Mouse (Mus musculus) heart, postnatal 0 days (tissue): ENCODE data around the gene Vmn1r11. TPM values are rescaled to one million over a fixed set of nuclear protein-coding genes. Genes with fewer than 3 reads are reported as not detected.

ENCODE experiments used
- ATAC-seq: fragments of 200-750 bp; cut with Nextera tagmentation; 2 replicates; pipeline ENCODE4 v1.8.0; 2017; ENCODE audit warnings: low read depth, moderate number of reproducible peaks, moderate library complexity; ENCODE audit not compliant: insufficient read depth
- DNase-seq: peaks from one replicate; pipeline ENCODE4 v3.0.0-alpha.2; 2016; ENCODE audit warnings: low spot score
- H3K27ac ChIP-seq: fragments of 300-500 bp; sonication (generic); 2 replicates; pipeline ENCODE4 v1.5.1; 2014; ENCODE audit warnings: low read depth, mild to moderate bottlenecking
- H3K27me3 ChIP-seq: fragments of 300-500 bp; sonication (generic); 2 replicates; pipeline ENCODE4 v1.6.1; 2014; ENCODE audit warnings: low read length, mixed read lengths; ENCODE audit not compliant: control insufficient read depth, insufficient read depth
- H3K36me3 ChIP-seq: fragments of 300-500 bp; sonication (generic); replicated peaks from 2 replicates; pipeline ENCODE4 v1.6.1; 2014; ENCODE audit warnings: low read length, mixed read lengths; ENCODE audit not compliant: control insufficient read depth, insufficient read depth
- H3K4me1 ChIP-seq: fragments of 300-500 bp; sonication (generic); 2 replicates; pipeline ENCODE4 v1.6.1; 2014; ENCODE audit warnings: antibody characterized with exemption; ENCODE audit not compliant: control insufficient read depth, insufficient read depth
- H3K4me2 ChIP-seq: fragments of 300-500 bp; sonication (generic); 2 replicates; pipeline ENCODE4 v1.6.1; 2014; ENCODE audit warnings: low read depth, mild to moderate bottlenecking, low read length, moderate library complexity
- H3K4me3 ChIP-seq: fragments of 300-500 bp; sonication (generic); 2 replicates; pipeline ENCODE4 v1.5.1; 2014; ENCODE audit warnings: low read depth, low read length
- H3K9ac ChIP-seq: fragments of 300-500 bp; sonication (generic); replicated peaks from 2 replicates; pipeline ENCODE4 v1.6.1; 2014; ENCODE audit warnings: low read depth, low read length, mixed read lengths
- H3K9me3 ChIP-seq: fragments of 300-500 bp; sonication (generic); replicated peaks from 2 replicates; pipeline ENCODE4 v1.6.1; 2016; ENCODE audit warnings: low read length; ENCODE audit not compliant: control insufficient read depth
- CTCF ChIP-seq: IDR thresholded peaks from 2 replicates; pipeline ENCODE4 v1.5.1; 2016; ENCODE audit warnings: antibody characterized with exemption, control low read depth, low read depth
- EP300 ChIP-seq: IDR thresholded peaks from 2 replicates; pipeline ENCODE4 v1.6.1; 2016; ENCODE audit warnings: antibody characterized with exemption, low read depth
- WGBS: fragments of 180-500 bp; shearing (Covaris S2); extraction: QIAGEN DNeasy Blood & Tissue Kit; methylation state at CpG from one replicate; pipeline ENCODE4 v1.1.7; 2014; 5-methylcytosine and 5-hydroxymethylcytosine counted together
- polyA plus RNA-seq: library from polyadenylated mRNA; unstranded; fragments of >200 nt; fragmentation: Nextera tagmentation; extraction: Ambion mirVana; gene quantifications from 2 replicates; pipeline ENCODE4 v1.2.1, GENCODE M21; 2015
- total RNA-seq: library from RNA; depleted of rRNA; stranded (reverse); fragments of >200 nt; gene quantifications from 2 replicates; pipeline ENCODE4 v1.2.3, GENCODE M21; 2014; ENCODE audit warnings: low replicate concordance; rRNA removed

The Vmn1r11 gene
- not detected in 2 replicates for total RNA-seq
- not detected in 2 replicates for polyA plus RNA-seq

DNA sequence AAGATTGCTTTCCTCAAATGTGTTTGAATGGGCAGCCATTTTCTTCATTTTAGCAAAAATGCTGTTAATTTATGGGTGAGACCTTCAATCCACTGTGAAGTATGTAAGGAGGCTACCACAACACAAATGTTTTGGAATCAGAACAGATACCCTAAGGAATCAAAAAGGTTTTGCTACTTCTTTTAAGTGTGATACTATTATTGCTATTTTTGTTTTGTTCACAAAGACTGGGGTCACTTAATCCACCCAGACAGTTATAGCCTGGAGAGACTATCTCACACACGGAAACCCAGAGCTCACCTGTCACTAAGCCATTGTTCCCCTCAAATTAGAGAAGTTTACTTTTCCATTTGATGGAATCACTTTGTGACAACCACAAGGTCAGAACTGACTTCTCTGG lies at the start of gene Vmn1r11:
Gene Vmn1r11 (plus strand): TSS at position 301 of the 400 bp plus-strand sequence.
- DNase-seq = no peak
- H3K4me1 ChIP-seq = no peaks in the 10 kb centered on the region
- H3K4me3 ChIP-seq = no peak within 1 kb of the TSS
- H3K4me2 ChIP-seq = no peak within 1 kb of the TSS
- H3K27ac ChIP-seq = no peak within 1 kb of the TSS
- no peaks in the 10 kb centered on the region for H3K9me3 ChIP-seq
- no peaks in the 10 kb centered on the region for H3K36me3 ChIP-seq
- no peaks in the 10 kb centered on the region for H3K27me3 ChIP-seq
- no peak for ATAC-seq
- H3K9ac ChIP-seq = no peak within 1 kb of the TSS
- TF ChIP-seq CTCF (no peak), EP300 (no peak)
- WGBS = 70% methylated on average over 1 of the region's 1 CpGs

DNA sequence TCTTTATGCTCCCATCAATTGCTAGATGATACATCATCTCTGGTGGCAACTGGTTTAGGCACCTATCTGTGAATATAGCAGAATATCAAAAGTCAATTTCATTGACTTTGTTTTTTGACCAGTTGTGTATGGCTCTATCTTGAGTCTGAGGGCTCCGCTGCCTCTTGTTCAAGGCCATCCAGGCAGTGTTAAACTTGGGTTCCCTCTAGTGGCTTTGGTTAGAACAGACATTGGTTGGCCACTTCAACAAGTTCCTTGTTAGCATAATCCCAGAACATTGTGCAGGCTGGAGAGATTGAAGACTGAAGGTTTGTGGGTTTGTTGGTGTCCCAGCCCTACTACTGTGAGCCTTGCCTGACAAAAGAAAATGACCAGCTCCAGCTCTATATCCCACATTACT lies 26.9 kb upstream of the Vmn1r11 start:
- ATAC-seq (no peak), DNase-seq (no peak)
- Histone ChIP-seq H3K4me1 (no peaks in the 10 kb centered on the region), H3K4me2 (no peak overlapping the region), H3K27me3 (no peaks in the 10 kb centered on the region), H3K4me3 (no peak overlapping the region), H3K36me3 (no peaks in the 10 kb centered on the region), H3K27ac (no peak overlapping the region), H3K9ac (no peak overlapping the region), H3K9me3 (no peaks in the 10 kb centered on the region)
- 53% methylated on average over 1 of the region's 1 CpGs for WGBS
- TF ChIP-seq CTCF (peak; percentile 19; the same call in 1 of the 2 replicates), EP300 (no peak)

DNA sequence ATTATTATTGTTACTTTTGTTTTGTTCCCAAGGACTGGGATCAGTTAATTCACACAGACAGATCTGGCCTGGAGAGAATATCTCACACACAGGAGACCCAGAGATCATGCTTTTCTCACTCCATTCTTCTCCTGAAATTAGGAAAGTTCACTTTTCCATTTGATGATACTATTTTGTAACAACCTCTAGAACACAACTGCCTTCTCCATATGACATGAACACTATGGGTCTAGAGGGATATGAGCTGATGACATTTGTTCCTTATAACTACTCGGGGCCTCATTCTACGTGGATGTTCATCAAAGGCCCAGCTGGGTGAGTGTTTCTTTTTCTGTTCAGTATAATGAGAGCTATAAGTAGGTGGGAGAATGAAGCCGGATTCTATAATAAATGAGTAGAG lies 24.1 kb upstream of the Vmn1r11 start, which contains the start of gene Vmn1r10:
Gene Vmn1r10 (plus strand): TSS at position 301 of the 400 bp plus-strand sequence.
- H3K27me3 ChIP-seq = no peaks in the 10 kb centered on the region
- no peaks in the 10 kb centered on the region for H3K9me3 ChIP-seq
- H3K4me2 ChIP-seq = no peak within 1 kb of the TSS
- 70% methylated on average over 3 of the region's 3 CpGs for WGBS
- DNase-seq (no peak), ATAC-seq (no peak)
- no peak for TF ChIP-seq EP300
- no peak for TF ChIP-seq CTCF
- no peaks in the 10 kb centered on the region for H3K36me3 ChIP-seq
- no peak within 1 kb of the TSS for H3K27ac ChIP-seq
- H3K4me3 ChIP-seq = no peak within 1 kb of the TSS
- H3K9ac ChIP-seq = no peak within 1 kb of the TSS
- no peaks in the 10 kb centered on the region for H3K4me1 ChIP-seq

DNA sequence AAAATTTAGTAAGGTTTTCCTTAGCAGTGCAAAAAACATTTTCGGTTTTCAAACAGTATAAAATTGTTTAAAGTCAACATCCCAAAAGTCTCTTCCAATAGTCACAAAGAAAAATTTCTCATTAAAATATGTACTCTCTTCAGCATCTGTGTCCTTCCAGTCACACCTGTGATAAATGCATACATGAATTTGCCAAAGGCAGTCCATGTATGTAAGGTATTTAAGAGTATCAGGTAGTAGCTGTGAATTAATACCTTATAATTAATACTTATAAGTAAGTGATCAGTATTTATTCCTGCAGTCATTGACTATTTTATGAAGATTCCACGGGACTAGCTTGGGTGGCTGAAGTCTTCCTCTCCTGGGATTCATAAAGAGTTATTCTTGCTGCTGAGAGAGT lies 23.4 kb downstream of the Vmn1r11 start, which contains the start of gene Vmn1r12:
Gene Vmn1r12 (plus strand): TSS at position 301 of the 400 bp plus-strand sequence.
- ATAC-seq = no peak
- H3K36me3 ChIP-seq = no peaks in the 10 kb centered on the region
- H3K9ac ChIP-seq = no peak within 1 kb of the TSS
- H3K27me3 ChIP-seq = no peaks in the 10 kb centered on the region
- no peaks in the 10 kb centered on the region for H3K4me1 ChIP-seq
- no peak within 1 kb of the TSS for H3K4me3 ChIP-seq
- no peaks in the 10 kb centered on the region for H3K9me3 ChIP-seq
- 74% methylated on average over 2 of the region's 2 CpGs for WGBS
- no peak for DNase-seq
- no peak within 1 kb of the TSS for H3K27ac ChIP-seq
- no peak for TF ChIP-seq CTCF
- TF ChIP-seq EP300 = no peak
- no peak within 1 kb of the TSS for H3K4me2 ChIP-seq

Other genes with a start within 250 kb of the Vmn1r11 start
- gene Nt5c3, start 209.5 kb upstream of the Vmn1r11 start, total RNA-seq = 65.3 and 74.0 TPM in 2 replicates
- 95.9 and 108 TPM in 2 replicates for gene Nt5c3, start 209.5 kb upstream of the Vmn1r11 start, polyA plus RNA-seq
- not detected in 2 replicates for gene Vmn1r4, start 209.4 kb upstream of the Vmn1r11 start, total RNA-seq
- gene Vmn1r4, start 209.4 kb upstream of the Vmn1r11 start, polyA plus RNA-seq = 0.07 and 0.19 TPM in 2 replicates
- gene Vmn1r5, start 163.2 kb upstream of the Vmn1r11 start, total RNA-seq = not detected in 2 replicates
- not detected in 2 replicates for gene Vmn1r5, start 163.2 kb upstream of the Vmn1r11 start, polyA plus RNA-seq
- not detected in 2 replicates for gene Vmn1r6, start 136.2 kb upstream of the Vmn1r11 start, total RNA-seq
- not detected in 2 replicates for gene Vmn1r6, start 136.2 kb upstream of the Vmn1r11 start, polyA plus RNA-seq
- gene Vmn1r7, start 108.1 kb upstream of the Vmn1r11 start, total RNA-seq = not detected in 2 replicates
- gene Vmn1r7, start 108.1 kb upstream of the Vmn1r11 start, polyA plus RNA-seq = not detected in 2 replicates
- not detected in 2 replicates for gene Vmn1r8, start 101.2 kb upstream of the Vmn1r11 start, total RNA-seq
- gene Vmn1r8, start 101.2 kb upstream of the Vmn1r11 start, polyA plus RNA-seq = not detected in 2 replicates
- not detected in 2 replicates for gene Vmn1r9, start 66.7 kb upstream of the Vmn1r11 start, total RNA-seq
- gene Vmn1r9, start 66.7 kb upstream of the Vmn1r11 start, polyA plus RNA-seq = not detected in 2 replicates
- not detected in 2 replicates for gene Vmn1r10, start 24.0 kb upstream of the Vmn1r11 start, total RNA-seq
- gene Vmn1r10, start 24.0 kb upstream of the Vmn1r11 start, polyA plus RNA-seq = not detected in 2 replicates
- not detected in 2 replicates for gene Vmn1r12, start 23.5 kb downstream of the Vmn1r11 start, total RNA-seq
- gene Vmn1r12, start 23.5 kb downstream of the Vmn1r11 start, polyA plus RNA-seq = not detected in 2 replicates
- gene Vmn1r13, start 69.8 kb downstream of the Vmn1r11 start, total RNA-seq = not detected in 2 replicates
- gene Vmn1r13, start 69.8 kb downstream of the Vmn1r11 start, polyA plus RNA-seq = not detected in 2 replicates
- gene Vmn1r14, start 98.2 kb downstream of the Vmn1r11 start, total RNA-seq = not detected in 2 replicates
- not detected in 2 replicates for gene Vmn1r14, start 98.2 kb downstream of the Vmn1r11 start, polyA plus RNA-seq
- gene Vmn1r15, start 124.5 kb downstream of the Vmn1r11 start, total RNA-seq = not detected in 2 replicates
- gene Vmn1r15, start 124.5 kb downstream of the Vmn1r11 start, polyA plus RNA-seq = not detected in 2 replicates
- not detected in 2 replicates for gene Vmn1r16, start 196.0 kb downstream of the Vmn1r11 start, total RNA-seq
- not detected in 2 replicates for gene Vmn1r16, start 196.0 kb downstream of the Vmn1r11 start, polyA plus RNA-seq
- not detected in 2 replicates for gene Vmn1r17, start 230.3 kb downstream of the Vmn1r11 start, total RNA-seq
- gene Vmn1r17, start 230.3 kb downstream of the Vmn1r11 start, polyA plus RNA-seq = not detected in 2 replicates